Mouse (Mus musculus) spleen, postnatal 36 days (tissue): Measurements from ENCODE around the gene Hsdl1.

Experiments
- DNase-seq, 2 experiments: peaks; one replicate each; pipeline ENCODE4 v3.0.0; 2022; ENCODE audit warnings: low spot score in 2 of 2, mixed read lengths in 1 of 2

The Hsdl1 gene

GRCm38 (mm10) chr8:119580441-119581161, 5.6 kb upstream of the Hsdl1 start:
- no peak for DNase-seq

- DNase-seq = no peak
Measured at GRCm38 (mm10) chr8:119579096-119579495, 4.1 kb upstream of the Hsdl1 start.

DNA sequence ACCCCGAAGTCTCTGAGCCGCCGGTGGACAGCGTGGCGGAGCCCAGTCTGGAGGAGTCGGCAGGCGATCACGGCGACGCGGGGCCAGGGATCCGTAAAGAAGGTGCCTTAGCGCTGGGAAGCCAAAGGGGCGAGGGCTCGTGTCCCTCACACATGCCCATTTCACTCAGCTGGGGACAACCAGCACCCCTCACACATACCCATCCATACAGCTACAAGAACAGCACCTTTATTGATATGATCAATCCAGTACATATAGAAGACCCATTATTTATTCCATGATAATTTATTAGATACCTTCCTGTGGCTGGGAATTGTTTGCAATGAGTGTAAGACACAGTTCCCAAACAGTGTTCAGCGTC, 363 bp upstream of the Hsdl1 start:
- no peak for DNase-seq

DNA sequence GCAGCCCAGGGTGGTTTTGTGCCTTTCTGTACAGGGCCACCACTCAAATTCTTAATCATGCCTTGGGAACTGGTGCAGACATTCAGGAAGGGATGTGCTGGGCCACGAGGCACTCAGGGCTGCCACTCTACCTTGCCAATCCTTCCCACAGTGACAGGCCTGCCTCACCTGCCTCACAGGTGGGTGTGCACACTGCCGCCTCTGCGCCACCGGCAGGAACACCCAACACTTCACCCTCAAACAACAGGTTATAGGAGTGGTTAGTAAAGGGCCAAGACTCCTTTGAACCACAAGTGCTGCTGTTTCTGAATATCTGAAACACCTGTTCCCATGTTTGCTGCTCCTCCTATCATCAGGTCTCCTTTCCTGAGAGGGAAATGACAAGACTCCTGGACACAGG, 2.6 kb downstream of the Hsdl1 start:
- no peak for DNase-seq

DNA sequence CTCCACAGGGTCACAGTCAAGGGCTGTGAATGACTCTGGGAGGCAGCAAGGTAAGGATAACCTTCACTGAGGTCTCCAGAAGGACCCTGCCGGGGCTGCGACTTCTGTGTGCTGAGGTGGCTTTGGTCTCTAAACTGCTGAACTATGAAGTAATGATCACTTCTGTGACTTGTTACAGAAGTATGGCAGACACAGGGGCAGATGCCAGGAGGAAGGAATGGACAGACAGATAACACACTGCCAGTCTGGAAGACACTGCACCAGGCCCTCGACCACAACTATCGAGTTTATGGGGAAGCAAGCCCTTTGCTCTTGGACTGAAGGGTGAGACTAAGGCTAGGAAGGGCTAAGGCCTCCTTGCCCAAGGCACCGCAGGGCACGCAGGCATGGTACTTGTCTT, 3.8 kb downstream of the Hsdl1 start:
- no peak for DNase-seq

GRCm38 (mm10) chr8:119569881-119570280, 5.1 kb downstream of the Hsdl1 start:
- peak; percentile 20 to 22 for DNase-seq

DNA sequence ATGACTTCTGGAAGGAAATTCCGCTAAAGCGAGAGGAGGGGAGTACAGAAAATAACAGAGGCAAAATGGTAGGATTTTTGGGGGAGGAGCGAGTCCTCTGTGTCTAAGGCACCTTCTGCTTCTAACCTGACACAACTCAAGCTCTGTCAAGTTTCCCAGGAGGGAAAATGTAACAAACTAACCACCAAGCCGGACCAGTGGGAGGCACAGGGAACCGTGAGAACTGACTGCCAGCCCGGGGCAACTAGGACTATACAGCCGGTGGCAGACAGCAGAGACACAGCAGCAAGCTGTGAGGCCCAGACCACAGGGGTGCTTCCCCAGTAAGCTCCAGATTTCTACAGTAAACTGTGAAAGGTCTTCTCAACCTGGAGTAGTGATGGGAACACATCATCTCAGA, 6.0 kb downstream of the Hsdl1 start:
- no peak for DNase-seq

DNA sequence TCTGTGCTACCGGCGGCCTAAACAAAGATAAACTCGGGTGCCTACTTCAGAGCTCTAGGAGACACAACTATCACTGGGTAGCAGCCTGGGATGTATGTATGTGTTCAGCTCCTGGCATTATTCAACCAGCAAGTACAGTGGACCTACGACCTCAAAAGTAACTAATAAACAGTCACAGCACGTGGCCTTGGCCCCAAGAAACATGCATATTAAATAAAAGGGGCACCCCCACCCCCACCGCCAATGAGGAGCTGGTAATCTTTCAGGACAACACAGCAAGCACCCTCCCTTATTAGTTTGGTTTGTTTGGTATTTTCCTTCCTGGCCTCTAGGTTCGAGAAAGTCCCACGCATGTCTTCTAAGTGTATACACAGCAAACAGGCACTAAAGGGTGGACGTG, 6.7 kb downstream of the Hsdl1 start:
- no peak for DNase-seq

- no peak for DNase-seq
Measured at GRCm38 (mm10) chr8:119566367-119566766, 8.6 kb downstream of the Hsdl1 start.

- DNase-seq = peak; percentile 60 to 66
Measured at GRCm38 (mm10) chr8:119563849-119564251, 11.1 kb downstream of the Hsdl1 start.

- DNase-seq = no peak
Measured at GRCm38 (mm10) chr8:119559402-119559720, 15.6 kb downstream of the Hsdl1 start.

GRCm38 (mm10) chr8:119558603-119559401, 16.2 kb downstream of the Hsdl1 start, which contains the start of gene Mbtps1:
Gene Mbtps1, minus strand, starts transcription at chr8:119558735.
- peak; percentile 96 to 97 for DNase-seq

- peak; percentile 79 for DNase-seq
Measured at GRCm38 (mm10) chr8:119557821-119558602, 17.0 kb downstream of the Hsdl1 start.

DNA sequence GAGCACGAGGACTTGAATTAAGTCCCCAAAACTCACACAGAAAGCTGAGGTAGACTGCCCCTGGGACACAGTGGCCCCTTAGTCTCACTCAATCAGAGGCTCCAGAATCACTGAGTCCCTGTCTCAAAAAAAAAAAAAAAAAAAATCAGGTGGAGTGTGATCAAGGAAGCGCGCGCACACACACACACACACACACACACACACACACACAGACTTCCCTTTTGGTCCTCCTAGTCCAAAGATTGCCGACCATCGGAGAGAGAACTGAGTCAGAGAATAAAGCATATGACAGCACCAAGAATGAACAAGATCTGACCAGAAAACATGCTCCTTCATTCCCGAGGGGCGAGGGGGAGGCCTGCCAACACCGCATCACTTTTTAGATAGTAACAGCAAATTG, 17.9 kb downstream of the Hsdl1 start:
- no peak for DNase-seq

DNA sequence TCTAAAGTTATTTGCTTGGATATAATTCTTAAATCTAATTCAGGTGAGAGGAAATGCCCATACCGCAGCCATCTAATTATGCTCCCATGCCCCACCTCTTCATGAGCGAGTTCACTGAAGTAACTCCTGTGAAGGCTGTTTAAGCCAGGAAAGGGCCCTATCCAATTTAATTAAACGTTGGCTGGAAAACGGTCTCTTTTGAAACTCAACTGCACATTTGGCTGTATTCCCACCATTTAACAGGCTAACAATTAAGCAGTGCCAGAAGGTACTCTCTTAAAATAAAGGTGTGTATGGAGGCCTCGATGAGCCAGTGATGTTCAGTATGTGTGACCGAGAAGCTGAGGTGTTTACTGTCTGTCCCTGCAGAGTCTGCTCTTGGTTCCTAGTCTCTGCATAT, 19.1 kb downstream of the Hsdl1 start:
- no peak for DNase-seq

GRCm38 (mm10) chr8:119552967-119553366, 22.0 kb downstream of the Hsdl1 start:
- no peak for DNase-seq

- DNase-seq = no peak
Measured at GRCm38 (mm10) chr8:119548560-119549113, 26.3 kb downstream of the Hsdl1 start.

GRCm38 (mm10) chr8:119547019-119547691, 27.8 kb downstream of the Hsdl1 start:
- no peak for DNase-seq

- DNase-seq = no peak
Measured at GRCm38 (mm10) chr8:119545791-119546190, 29.2 kb downstream of the Hsdl1 start.

DNA sequence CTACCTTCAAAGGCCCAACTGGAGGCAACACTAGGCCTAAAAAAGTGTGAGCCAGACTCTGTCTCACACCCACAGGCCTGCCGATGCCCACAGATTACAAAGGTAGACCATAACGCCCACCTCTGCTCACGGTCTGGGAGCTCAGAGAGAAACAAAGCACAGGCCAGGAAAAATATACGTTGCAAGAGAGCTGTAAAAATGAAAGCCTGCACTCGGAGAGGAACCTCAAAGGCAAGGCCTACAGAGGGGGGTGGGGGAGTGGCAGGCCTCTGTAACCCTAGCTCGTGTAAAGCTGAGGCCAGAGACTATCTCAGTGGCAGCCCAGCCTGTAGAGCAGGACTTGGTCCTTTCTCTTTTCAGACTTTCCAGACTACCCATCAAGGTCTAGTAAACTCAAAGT, 29.8 kb downstream of the Hsdl1 start:
- DNase-seq = no peak

DNA sequence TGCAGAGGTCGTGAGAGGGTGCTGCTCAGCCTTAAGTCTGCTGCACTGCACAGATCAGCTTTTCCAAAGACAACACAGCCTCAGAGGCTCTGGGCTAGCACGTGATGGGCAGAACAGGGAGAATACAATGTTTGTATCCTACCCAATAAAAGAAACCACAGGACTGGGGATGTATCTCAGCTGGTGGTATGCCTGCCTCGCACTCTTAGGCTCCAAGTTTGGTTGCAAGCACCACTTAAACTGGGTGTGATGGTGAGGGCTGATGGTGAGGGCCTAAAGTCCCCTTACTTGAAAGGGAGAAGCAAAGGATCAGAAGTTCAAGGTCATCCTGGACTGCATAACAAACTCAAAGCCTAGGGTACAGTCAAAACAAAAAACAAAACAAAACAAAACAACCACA, 30.4 kb downstream of the Hsdl1 start:
- DNase-seq = no peak

- DNase-seq = no peak
Measured at GRCm38 (mm10) chr8:119531973-119532372, 43.0 kb downstream of the Hsdl1 start.
